Mouse (Mus musculus) megakaryocyte-erythroid progenitor cell, adult 5-6 weeks (primary cell): Measurements from ENCODE around the gene Camk2d. TPM values are rescaled to one million over a fixed set of nuclear protein-coding genes. Genes with fewer than 3 reads are reported as not detected.

Source experiments
- ATAC-seq: replicated peaks from 2 replicates; pipeline ENCODE4 v1.8.0; 2016; ENCODE audit warnings: mild to moderate bottlenecking, inconsistent platforms; ENCODE audit not compliant: severe bottlenecking, poor library complexity, low FRiP score, low TSS enrichment
- total RNA-seq, 2 experiments: library from RNA; stranded (forward) in 1 of 2; stranded (reverse) in 1 of 2; fragments of 200-1000, 215-1000 nt in 1 of 2; fragments of >200 nt in 1 of 2; fragmentation: Nextera tagmentation in 1 of 2; gene quantifications; 2 replicates each; pipeline ENCODE4 v1.2.3; 2014 to 2017

Camk2d gene
- total RNA-seq, 2 experiments from 2014 or later: 3.1 to 4.7 TPM

GRCm38 (mm10) chr3:126780014-126780615 is 184.0 kb downstream of the Camk2d start:
- ATAC-seq: no peak

- peak; percentile 51 for ATAC-seq
Measured at GRCm38 (mm10) chr3:126793035-126793964, 197.2 kb downstream of the Camk2d start.

GRCm38 (mm10) chr3:126795904-126796303 is 199.8 kb downstream of the Camk2d start:
- no peak for ATAC-seq

- peak; percentile 74 for ATAC-seq
Measured at GRCm38 (mm10) chr3:126797025-126797424, 200.9 kb downstream of the Camk2d start.

- ATAC-seq: no peak
Measured at GRCm38 (mm10) chr3:126797810-126798209, 201.7 kb downstream of the Camk2d start.

- no peak for ATAC-seq
Measured at GRCm38 (mm10) chr3:126802988-126803387, 206.9 kb downstream of the Camk2d start.

- no peak for ATAC-seq
Measured at GRCm38 (mm10) chr3:126804968-126805367, 208.9 kb downstream of the Camk2d start.

GRCm38 (mm10) chr3:126806145-126806544 is 210.0 kb downstream of the Camk2d start:
- no peak for ATAC-seq

- no peak for ATAC-seq
Measured at GRCm38 (mm10) chr3:126809915-126810314, 213.8 kb downstream of the Camk2d start.

GRCm38 (mm10) chr3:126810372-126811090 is 214.4 kb downstream of the Camk2d start:
- no peak for ATAC-seq

GRCm38 (mm10) chr3:126811646-126812045 is 215.5 kb downstream of the Camk2d start:
- ATAC-seq: no peak

- ATAC-seq: no peak
Measured at GRCm38 (mm10) chr3:126822374-126822773, 226.3 kb downstream of the Camk2d start.

GRCm38 (mm10) chr3:126824930-126825329 is 228.8 kb downstream of the Camk2d start:
- ATAC-seq: no peak

GRCm38 (mm10) chr3:126826172-126826571 is 230.1 kb downstream of the Camk2d start:
- no peak for ATAC-seq

GRCm38 (mm10) chr3:126827900-126828299 is 231.8 kb downstream of the Camk2d start:
- no peak for ATAC-seq

GRCm38 (mm10) chr3:126829817-126830216 is 233.7 kb downstream of the Camk2d start:
- ATAC-seq: no peak

- no peak for ATAC-seq
Measured at GRCm38 (mm10) chr3:126831418-126832138, 235.5 kb downstream of the Camk2d start.

- ATAC-seq: no peak
Measured at GRCm38 (mm10) chr3:126834641-126835167, 238.6 kb downstream of the Camk2d start.

- ATAC-seq: no peak
Measured at GRCm38 (mm10) chr3:126842780-126843179, 246.7 kb downstream of the Camk2d start.
